Mouse (Mus musculus): ENCODE data around the gene Olfr709-ps1. TPM values are rescaled to one million over a fixed set of nuclear protein-coding genes. Genes with fewer than 3 reads are reported as not detected.

The Olfr709-ps1 gene
- total RNA-seq (2023): under 1 TPM; 0.09 to 0.13 TPM

DNA sequence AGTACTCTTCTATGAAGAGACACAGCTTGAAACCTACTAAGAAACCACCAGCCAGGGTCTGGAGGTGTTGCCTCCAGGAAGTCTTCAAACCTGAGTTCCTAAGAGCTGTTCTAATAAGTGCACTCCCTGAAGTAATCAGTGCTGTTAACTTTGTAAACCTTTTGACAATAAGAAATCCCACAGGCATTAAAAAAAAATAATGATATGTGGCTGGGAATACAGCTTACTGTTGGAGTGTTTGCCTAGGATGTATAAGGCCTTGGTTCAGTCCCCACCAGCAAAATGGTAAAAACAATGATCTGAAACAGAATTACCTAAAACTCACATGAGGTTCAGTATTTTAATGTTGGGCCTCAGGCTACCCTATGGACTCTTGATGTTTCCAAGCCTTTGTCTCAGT is at the start of gene Olfr709-ps1:
Olfr709-ps1 (minus strand) TSS at position 101 of the 400 bp plus-strand sequence.

DNA sequence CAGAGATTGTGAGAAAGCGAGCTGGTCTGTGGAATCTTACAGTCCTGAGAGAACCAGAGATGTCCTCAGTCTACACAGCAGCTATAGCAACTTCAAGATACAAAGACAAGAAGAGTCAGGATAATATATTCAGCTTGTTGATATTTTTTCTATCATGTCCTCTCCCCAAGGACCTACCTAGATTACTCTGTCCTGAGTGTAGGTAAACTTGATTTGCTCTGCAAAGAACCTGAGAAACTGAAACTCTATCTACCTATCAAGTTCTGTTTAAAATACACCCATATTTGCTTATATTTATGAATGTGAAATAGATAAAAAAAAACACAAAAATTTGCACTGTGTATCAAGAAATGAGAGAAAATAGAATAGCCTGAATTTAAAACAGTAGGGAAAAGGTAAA is 43.3 kb upstream of the Olfr709-ps1 start, which contains the start of gene Olfr711:
Olfr711 (minus strand) TSS at position 101 of the 400 bp plus-strand sequence.

DNA sequence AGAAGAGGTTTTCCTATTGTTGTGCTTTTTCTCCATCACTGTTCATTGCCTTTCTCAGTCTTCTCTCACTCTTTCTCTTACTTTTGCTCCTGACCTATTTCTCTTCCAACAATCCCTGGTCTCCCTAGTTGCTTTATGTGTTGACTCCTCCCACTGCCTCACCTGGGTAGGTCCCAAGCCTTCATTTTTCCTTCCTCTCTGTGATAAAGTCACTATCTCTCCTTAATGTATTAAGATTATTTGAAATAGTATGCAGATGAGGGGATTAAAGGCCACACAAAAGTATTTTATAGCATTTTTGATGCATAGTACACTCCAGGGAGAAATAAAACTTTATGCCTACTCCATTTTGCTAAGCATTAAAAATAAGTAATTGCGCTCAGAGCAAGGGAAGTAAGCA is 31.8 kb upstream of the Olfr709-ps1 start, which contains the start of gene Olfr6:
Olfr6 (minus strand) TSS at position 101 of the 400 bp plus-strand sequence.

DNA sequence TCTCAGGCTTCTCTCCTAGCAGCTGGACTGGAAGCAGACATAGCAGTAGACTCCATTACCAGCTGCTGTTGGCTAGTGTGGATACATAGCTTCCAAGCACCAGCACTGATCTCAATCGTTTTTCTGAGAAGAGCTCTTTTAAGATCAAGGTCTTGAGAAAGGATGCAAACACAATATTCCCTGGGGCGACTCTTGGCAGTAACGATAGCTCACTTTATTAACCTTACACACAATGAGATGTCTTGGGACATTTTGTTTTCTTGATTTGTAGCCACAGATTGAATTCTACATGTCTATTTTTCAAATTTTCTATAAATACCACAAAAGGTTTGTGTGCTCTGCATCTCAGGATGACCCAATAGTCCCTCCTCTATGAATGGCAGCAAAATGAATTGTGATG is 16.2 kb upstream of the Olfr709-ps1 start, which contains the start of gene Olfr710:
Olfr710 (minus strand) TSS at position 101 of the 400 bp plus-strand sequence.

DNA sequence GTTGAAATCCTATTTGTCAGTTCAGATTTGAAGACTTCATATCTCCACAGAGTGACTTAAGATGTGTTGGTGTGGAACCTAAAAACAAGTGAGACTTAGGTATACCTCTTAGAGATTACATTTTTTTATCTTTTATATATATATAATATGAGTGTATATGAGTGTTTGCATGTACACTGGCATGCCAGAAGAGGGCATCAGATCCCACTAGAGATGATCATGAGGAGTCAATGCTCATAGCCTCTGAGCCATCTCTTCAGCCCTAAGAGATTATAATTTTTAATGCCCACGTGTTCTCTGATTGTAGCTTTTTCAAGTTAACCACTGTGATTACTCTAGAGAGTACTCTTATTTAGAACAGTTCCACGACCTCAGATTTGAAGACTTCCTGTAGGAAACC is 24.3 kb downstream of the Olfr709-ps1 start, which contains the start of gene Olfr1532-ps1:
Olfr1532-ps1 (plus strand) TSS at position 326 of the 400 bp plus-strand sequence.

DNA sequence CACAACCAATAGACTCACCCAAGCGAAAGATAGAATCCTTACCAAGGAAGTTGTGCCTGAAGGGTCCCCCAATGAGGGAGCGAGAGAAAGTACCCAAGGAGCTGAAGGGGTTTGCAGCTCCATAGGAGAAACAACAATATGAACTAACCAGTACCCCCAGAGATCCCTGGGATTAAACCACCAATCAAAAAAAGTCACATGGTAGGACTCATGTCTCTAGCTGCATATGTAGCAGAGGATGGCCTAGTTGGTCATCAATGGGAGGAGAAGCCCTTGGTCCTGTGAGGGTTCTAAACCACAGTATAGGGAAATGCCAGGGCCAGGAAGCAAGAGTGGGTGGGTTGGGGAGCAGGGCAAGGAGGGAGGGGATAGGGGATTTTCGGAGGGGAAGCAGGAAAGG is 30.9 kb downstream of the Olfr709-ps1 start, which contains the start of gene Olfr707:
Olfr707 (minus strand) TSS at position 101 of the 400 bp plus-strand sequence.

DNA sequence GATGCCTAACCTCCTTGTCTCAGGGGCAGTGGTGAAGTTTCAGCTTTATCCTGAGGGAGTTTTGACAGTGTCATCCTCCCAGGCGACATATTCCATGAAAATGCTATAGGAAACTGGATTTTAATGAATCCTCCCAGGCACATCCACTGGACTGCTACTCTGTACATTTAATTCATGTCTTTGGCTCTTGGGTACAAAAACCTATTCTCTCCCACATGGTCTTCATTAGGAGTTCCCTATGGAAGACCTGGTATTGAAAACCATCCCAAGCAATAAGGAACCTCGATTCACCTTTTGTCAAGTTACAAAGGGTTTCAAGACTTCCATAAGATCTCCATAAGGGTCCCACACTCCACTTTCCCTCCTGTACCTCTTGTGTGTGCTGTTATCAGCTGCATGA is 44.0 kb downstream of the Olfr709-ps1 start, which contains the start of gene Olfr706:
Olfr706 (minus strand) TSS at position 101 of the 400 bp plus-strand sequence.

DNA sequence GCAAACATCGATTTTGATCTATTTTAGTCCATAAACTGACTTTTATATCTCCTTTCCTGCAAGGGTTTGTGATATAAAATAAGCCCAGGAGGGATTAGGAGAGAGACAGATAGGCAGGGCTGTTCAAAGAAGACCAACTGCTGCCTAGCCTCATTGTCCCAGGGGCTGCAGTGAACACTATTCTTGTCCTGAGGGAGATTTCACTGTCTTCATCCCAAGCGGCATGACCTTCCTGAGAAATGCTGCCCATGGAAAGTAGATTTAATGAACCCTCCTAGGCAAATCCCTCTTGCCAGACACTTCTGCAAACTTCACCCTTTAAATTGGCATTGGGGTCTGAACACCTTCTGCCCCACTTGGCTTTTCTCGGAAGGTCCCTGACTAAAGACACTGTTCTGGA is 55.2 kb downstream of the Olfr709-ps1 start, which contains the start of gene Olfr705:
Olfr705 (minus strand) TSS at position 101 of the 400 bp plus-strand sequence.

Other genes with a start within 250 kb of the Olfr709-ps1 start
- gene Olfr694, start 240.4 kb downstream of the Olfr709-ps1 start, total RNA-seq (2023): not detected
- gene Olfr695, start 215.8 kb downstream of the Olfr709-ps1 start, total RNA-seq (2023): not detected
- gene Olfr697, start 189.8 kb downstream of the Olfr709-ps1 start, total RNA-seq (2023): not detected
- gene Olfr698, start 176.8 kb downstream of the Olfr709-ps1 start, total RNA-seq (2023): not detected
- not detected for gene Olfr699, start 139.0 kb downstream of the Olfr709-ps1 start, total RNA-seq (2023)
- gene Olfr700, start 123.4 kb downstream of the Olfr709-ps1 start, total RNA-seq (2023): not detected
- gene Olfr701, start 118.1 kb downstream of the Olfr709-ps1 start, total RNA-seq (2023): not detected
- gene Olfr702, start 98.3 kb downstream of the Olfr709-ps1 start, total RNA-seq (2023): not detected
- not detected for gene Olfr703, start 88.9 kb downstream of the Olfr709-ps1 start, total RNA-seq (2023)
- not detected for gene Olfr704, start 69.0 kb downstream of the Olfr709-ps1 start, total RNA-seq (2023)
- not detected for gene Olfr705, start 55.3 kb downstream of the Olfr709-ps1 start, total RNA-seq (2023)
- gene Olfr706, start 44.1 kb downstream of the Olfr709-ps1 start, total RNA-seq (2023): not detected
- gene Olfr707, start 31.0 kb downstream of the Olfr709-ps1 start, total RNA-seq (2023): not detected
- gene Olfr1532-ps1, start 24.2 kb downstream of the Olfr709-ps1 start, total RNA-seq (2023): not detected
- not detected for gene Olfr710, start 16.1 kb upstream of the Olfr709-ps1 start, total RNA-seq (2023)
- gene Olfr6, start 31.7 kb upstream of the Olfr709-ps1 start, total RNA-seq (2023): not detected
- not detected for gene Olfr711, start 43.2 kb upstream of the Olfr709-ps1 start, total RNA-seq (2023)
- gene Olfr2, start 73.9 kb upstream of the Olfr709-ps1 start, total RNA-seq (2023): not detected
- not detected for gene Olfr713, start 99.0 kb upstream of the Olfr709-ps1 start, total RNA-seq (2023)
- not detected for gene Olfr714, start 138.8 kb upstream of the Olfr709-ps1 start, total RNA-seq (2023)
- not detected for gene Olfr17, start 161.0 kb upstream of the Olfr709-ps1 start, total RNA-seq (2023)
- gene Olfr715b, start 178.2 kb upstream of the Olfr709-ps1 start, total RNA-seq (2023): not detected
- gene Olfr715, start 198.9 kb upstream of the Olfr709-ps1 start, total RNA-seq (2023): not detected
- gene Olfr716, start 206.1 kb upstream of the Olfr709-ps1 start, total RNA-seq (2023): not detected
- not detected for gene Nlrp14, start 234.8 kb upstream of the Olfr709-ps1 start, total RNA-seq (2023)